ENCODE assay signal across 17 mouse cellular contexts in genomic region chr2:4550017-4550763, GRCm38 (mm10).
DNase-seq lines count a peak whose midpoint lies in the region; ATAC-seq lines count a peak whose summit lies in the region.
"Had no signal": no experiment of that assay in that cellular context is flagged by ENCODE, and none has a peak within 500 bp of the region (broad histone marks: within the 10 kb centered on the region; RNA-seq: fewer than 3 reads in every experiment).

No protein-coding gene starts in this region.

- 0 out of 2 replicates have a peak overlapping the region, but pooled peaks have one; percentile 22 for H3K27ac ChIP-seq in forebrain, embryonic 10.5 days
- no peak overlapping the region for H3K27ac ChIP-seq in forebrain, embryonic 14.5 days (ENCODE audit: low read depth, low read length)
- H3K27ac ChIP-seq: hindbrain, embryonic 14.5 days; liver, embryonic 14.5 days; macrophage had no signal

- no peaks in the 10 kb centered on the region for H3K27me3 ChIP-seq in forebrain, embryonic 10.5 days (ENCODE audit: poor library complexity, severe bottlenecking)
- H3K27me3 ChIP-seq in forebrain, embryonic 14.5 days (replicated peaks; ENCODE audit: control insufficient read depth, insufficient read depth, low read length), result no peaks in the 10 kb centered on the region
- H3K27me3 ChIP-seq: CH12.LX, Patski had no signal

- peaks cover 52% of the 10 kb centered on the region for H3K36me3 ChIP-seq in forebrain, embryonic 10.5 days (replicated peaks)
- H3K36me3 ChIP-seq in forebrain, embryonic 14.5 days (ENCODE audit: control insufficient read depth, insufficient read depth, low read length), result peaks cover 11% of the 10 kb centered on the region; the same call in 1 of the 2 replicates

- H3K9ac ChIP-seq in forebrain, embryonic 14.5 days (ENCODE audit: low read length), result no peak overlapping the region
- H3K9ac ChIP-seq: hindbrain, embryonic 14.5 days; liver, embryonic 14.5 days had no signal

- H3K4me3 ChIP-seq in forebrain, embryonic 10.5 days, result no peak overlapping the region
- H3K4me3 ChIP-seq in forebrain, embryonic 14.5 days (ENCODE audit: low read depth, low read length), result no peak overlapping the region

- H3K4me1 ChIP-seq in forebrain, embryonic 10.5 days, result peaks cover 39% of the 10 kb centered on the region
- peaks cover 9% of the 10 kb centered on the region for H3K4me1 ChIP-seq in forebrain, embryonic 14.5 days (ENCODE audit: control insufficient read depth, insufficient read depth, low read length)

- DNase-seq in forebrain, embryonic 10.5 days (ENCODE audit: extremely low spot score, low spot score), result no peak
- DNase-seq in forebrain, embryonic 14.5 days (ENCODE audit: low spot score), result no peak
- peak; percentile 36 for DNase-seq in kidney, postnatal 14 days
- DNase-seq in kidney, adult 9 months, result no peak
- peak; percentile 53 for DNase-seq in 416B (ENCODE audit: low read depth)
- DNase-seq in adrenal gland, adult 2 months, result no peak
- DNase-seq: cerebellum, adult 18-20 months; right cerebral cortex, adult 18-20 months; spleen, adult 18-20 months had no signal

- 92% methylated on average over 10 of the region's 10 CpGs for WGBS in forebrain, embryonic 10.5 days
- 93% methylated on average over 10 of the region's 10 CpGs for WGBS in forebrain, embryonic 14.5 days

- no peak for ATAC-seq in forebrain, embryonic 14.5 days
- ATAC-seq in granulocyte monocyte progenitor cell, adult 5-6 weeks (replicated peaks; ENCODE audit: poor library complexity, severe bottlenecking), result peak; percentile 20; the same call in 1 of the 2 replicates
- ATAC-seq in monocyte, adult 5-6 weeks (replicated peaks; ENCODE audit: insufficient number of reproducible peaks, low FRiP score, low TSS enrichment, poor library complexity, severe bottlenecking), result no peak
- ATAC-seq: intestine, postnatal 0 days; Patski had no signal

- H3K4me2 ChIP-seq in forebrain, embryonic 14.5 days (ENCODE audit: low read length), result no peak overlapping the region
- H3K4me2 ChIP-seq: hindbrain, embryonic 14.5 days had no signal

- H3K9me3 ChIP-seq in forebrain, embryonic 10.5 days, result no peaks in the 10 kb centered on the region
- no peaks in the 10 kb centered on the region for H3K9me3 ChIP-seq in forebrain, embryonic 14.5 days (replicated peaks; ENCODE audit: control insufficient read depth, low read length)

Comparison
In these comparisons a context has a peak if more than half of its experiments do, and no peak if none do; other contexts are left out.
1. DNase-seq: peak in kidney, postnatal 14 days (single experiment) and 416B (single experiment); none in forebrain, embryonic 10.5 days (single experiment), forebrain, embryonic 14.5 days (single experiment), kidney, adult 9 months (single experiment) and adrenal gland, adult 2 months (single experiment).